Mouse (Mus musculus): ENCODE results near the gene Nostrin.

Gene Nostrin

DNA sequence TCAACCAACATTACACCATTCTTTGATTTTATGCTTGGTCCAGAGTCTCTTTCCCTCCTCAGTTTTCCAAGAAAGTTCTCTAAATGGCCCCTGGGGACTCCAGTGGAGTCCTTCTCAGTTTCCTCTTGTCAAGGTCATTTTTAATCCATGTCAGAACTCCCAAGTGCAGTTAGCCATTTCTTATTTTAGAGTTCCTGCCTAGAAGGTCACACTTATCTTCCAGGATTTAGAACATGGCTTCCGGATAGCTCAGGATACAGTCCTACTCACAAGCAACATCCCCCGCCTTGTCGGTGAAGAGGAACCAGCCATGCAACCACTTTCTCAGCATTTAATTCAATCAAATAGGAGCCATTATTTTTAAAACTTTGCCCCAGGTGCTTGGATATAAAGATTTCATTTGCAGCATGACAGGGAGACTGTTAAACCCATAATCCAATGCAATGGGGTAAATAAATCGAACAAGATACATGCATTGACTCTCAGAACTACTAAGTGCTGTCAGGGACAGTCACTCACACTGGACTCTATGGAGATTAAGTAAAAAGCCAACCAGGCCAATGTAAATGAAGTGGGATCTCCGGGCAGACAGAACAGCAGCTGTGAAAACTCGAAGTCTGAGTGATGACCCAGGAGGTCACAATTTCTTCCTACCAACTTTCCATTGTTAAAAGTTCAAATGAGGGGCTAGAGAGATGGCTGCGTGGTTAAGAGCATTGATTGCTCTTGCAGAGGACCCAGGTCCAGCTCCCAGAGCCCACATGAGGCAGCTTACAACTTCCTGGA is 6.0 kb upstream of the Nostrin start:
- no peak for DNase-seq (ENCODE audit: low read depth, low spot score)

DNA sequence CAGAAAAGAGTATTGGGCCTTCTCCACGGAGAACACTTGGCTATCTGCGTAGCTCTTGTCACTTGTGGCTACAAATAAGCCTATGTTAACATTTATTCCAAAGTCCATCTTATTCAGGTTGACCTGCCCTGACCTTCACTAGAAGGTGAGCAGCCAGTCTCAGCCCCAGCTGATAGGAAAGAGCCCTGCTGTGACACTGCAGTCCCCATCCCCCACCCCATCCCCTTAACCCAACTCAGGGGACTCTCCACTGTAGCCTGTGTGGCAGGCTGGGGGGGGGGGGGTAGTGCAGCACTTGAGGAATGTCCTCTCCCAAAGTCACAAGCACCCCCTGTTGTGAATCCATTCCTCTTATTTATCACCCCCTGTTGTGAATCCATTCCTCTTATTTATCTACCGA is 3.6 kb upstream of the Nostrin start:
- DNase-seq (ENCODE audit: low read depth, low spot score), result no peak

DNA sequence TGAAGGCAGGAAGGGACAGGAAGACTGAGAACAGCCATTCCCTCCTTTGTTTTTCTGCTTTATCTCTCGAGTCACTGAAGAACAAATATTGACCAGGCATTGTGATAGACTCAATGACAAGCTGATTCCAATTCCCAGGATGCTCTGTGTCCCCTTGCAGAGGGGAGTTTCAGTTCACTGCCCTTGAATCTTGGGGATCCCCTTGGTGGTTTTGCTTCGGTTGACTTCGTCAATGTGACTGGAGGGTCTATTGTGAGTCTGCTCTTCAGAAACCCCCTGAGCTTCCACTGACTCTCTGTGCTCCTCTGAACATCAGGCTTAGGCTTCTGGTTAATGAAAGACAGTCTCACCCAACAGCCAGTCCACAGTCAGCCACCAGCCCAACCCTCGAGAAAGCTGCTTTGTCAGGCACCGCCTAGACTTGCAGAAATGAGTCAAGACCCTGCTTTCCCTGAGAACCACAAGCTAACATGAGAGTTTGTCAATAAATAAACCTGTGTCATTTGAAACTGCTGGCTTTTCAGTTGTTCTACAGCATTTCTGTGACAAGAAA is 3.0 kb upstream of the Nostrin start:
- DNase-seq (ENCODE audit: low read depth, low spot score), result no peak

DNA sequence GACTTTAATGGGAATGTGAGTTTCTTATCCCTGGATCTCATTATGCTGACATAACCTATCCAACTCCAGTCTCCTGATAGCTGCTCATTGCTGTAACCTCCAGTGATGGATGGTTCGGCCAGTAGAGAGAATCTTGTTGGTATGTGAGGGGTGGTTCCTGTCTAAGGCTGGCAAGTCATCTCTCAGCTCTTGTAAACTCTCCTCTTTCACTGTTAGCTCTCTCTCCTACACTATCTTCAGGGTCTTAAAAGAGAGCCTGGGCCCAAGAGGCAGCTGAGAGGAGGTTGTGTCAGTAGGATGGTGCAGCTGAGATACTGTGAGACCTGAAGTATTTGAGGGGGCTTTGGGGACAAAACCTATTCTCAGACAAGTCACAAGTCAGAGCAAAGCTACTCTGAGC is 1.4 kb upstream of the Nostrin start:
- no peak for DNase-seq (ENCODE audit: low read depth, low spot score)

DNA sequence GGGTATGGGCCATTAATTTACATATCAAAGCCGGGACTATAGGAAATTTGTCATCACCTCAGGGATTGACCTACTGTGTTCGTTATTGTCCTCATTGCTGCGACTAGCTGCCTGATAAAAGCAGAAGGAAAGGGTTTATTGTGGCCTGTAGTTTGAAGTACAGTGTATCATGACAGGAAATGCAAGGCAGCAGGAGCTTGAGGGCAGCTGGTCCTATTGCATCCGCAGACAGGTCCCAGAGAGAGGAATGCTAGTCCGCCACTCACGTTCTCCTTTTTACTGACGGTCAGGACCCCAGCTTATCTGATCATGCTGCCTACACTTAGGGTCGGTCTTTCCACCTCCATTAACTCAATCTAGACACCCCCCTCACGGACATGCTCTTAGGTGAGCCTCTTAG is 663 bp upstream of the Nostrin start:
- DNase-seq (ENCODE audit: low read depth, low spot score), result no peak

DNA sequence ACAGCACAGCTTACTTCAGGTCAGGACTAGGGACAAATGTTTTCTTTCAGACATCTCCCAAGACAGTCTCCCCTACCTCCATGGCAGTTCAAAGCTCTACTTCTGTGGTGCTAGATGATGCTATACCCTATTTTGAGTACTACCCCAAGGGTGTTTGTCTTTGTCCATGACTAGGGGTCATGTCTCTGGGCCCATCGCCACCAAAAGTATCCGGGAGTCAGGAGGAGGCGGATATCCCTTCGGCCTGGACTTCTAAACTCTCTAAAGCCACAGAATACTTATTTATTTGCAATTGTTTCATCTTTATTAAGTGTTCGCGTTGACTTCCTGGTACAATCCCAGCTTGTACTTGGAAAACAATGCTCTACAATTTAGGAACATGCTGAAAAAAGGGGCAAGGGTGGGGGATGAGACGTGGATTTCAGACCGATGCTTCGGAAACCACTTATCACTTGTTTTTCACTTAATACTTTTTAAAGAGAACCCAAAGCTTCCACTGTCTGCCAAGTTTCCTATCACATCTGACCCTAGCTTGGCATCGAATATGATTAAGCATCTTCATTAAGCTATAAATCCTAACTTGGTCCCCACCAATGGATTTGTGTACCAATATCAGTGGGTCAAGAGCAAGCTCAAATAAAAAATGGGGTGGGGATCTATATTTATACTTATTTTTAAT is 1.9 kb downstream of the Nostrin start:
- DNase-seq (ENCODE audit: low read depth, low spot score), result no peak

DNA sequence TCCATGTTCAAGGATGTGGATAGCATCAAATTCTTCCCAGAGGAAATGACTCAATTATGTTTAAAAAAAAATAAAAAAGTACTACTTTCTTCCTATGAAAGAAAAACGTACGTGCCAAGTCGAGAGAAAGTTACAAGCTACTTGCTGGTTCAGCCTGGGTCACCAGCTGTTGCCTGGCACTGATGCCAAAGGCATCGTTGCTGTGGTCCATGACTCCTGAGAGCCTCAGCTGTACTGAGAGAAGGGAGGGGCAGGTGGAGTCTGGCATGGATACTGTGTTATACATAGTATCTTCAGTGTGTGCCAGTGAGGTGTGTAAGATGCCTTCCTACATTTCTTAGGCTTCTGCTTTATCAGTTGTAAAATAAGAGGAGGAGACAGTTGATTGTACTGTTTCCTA is 3.2 kb downstream of the Nostrin start:
- DNase-seq (ENCODE audit: low read depth, low spot score), result no peak

DNA sequence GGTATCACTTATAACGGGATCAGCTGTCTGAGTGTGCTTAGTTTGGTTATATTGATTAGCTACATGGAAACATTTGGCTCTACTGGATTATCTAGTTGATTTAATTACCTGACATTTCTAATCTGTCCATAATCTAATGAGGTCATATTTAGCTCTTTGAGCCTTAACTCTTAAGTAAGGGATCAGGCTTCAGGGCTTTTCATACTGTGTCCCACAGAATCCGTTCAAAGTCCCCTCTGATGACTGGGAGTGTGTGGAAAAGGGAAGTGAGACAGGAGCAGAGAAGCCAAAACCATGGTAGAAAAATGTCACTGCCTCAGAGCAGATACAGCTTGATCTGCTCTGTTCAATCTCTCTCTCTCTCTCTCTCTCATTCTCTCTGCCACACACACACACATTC is 4.6 kb downstream of the Nostrin start:
- no peak for DNase-seq (ENCODE audit: low read depth, low spot score)

DNA sequence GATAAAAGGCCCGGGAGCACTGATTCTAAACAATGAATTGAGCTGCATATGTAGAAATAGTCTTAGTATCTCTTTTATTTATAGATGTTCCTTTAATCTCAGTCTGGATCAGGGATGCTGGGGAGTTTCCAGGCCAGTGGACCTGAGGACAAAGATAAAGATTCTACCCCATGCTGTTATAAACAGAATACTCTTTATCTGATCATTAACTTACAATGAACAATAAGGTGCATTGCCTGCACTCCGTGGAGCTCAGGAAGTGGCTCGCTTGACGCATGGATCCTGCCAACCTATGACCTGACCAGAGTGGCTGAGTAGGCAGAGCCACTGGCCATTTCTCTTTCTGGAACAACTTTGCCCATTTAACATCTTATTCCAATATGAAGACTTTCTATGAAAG is 5.2 kb downstream of the Nostrin start:
- no peak for DNase-seq (ENCODE audit: low read depth, low spot score)

DNA sequence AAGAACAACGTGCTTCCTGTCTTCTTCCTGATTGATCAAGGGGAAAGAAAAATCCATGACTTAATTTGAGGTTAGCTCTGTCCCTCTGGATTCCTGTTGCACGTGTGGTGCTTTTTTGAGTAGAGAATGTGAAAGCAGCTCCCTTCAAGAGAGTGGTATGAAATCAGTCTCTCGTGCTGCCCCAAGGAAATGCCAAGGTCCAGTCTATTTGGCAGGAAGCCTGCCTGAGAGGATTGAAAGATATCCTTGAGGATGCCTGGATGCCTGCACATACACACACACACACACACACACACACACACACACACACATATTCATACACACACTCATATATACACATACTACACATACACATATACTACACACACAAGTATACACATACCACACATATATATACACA is 13.1 kb downstream of the Nostrin start:
- DNase-seq (ENCODE audit: low read depth, low spot score), result no peak

DNA sequence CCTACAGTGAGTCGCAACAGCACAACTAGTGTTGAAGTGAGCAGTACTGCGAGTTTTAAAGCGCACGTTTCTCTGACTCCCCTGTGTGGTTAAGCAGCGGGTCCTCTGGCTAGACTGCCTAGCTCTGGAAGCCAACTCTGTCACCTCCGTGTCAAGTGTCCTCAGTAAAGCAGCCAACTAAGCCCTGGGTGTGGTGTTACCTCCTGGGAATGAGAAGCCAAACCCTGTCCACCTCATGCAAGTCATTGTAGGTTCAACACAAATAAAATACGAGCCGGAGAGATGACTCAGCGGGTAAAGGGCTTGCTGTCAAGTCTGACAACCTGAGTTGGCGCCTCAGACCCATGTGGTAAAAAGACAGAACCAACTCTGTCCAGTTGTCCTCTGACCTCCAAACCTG is 13.6 kb downstream of the Nostrin start:
- no peak for DNase-seq (ENCODE audit: low read depth, low spot score)

DNA sequence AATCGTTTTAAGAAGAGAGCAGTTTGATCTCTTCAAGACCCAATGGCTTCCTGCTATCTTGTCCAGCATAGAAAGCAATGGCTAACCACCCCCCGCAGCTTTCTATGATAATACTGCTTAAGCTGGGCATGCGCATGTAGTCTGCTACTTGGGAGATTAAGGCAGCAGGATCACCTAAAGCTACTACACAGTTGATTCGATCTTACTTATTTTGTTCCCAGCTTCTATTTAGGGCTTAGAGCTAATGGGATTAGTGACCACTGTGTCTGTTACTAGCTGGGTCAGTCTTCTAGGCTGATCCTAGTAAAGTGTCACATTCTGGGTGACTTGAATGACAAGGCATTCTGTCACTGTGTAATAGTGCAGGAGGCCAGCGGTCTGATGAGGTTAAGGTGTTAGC is 15.2 kb downstream of the Nostrin start:
- DNase-seq (ENCODE audit: low read depth, low spot score), result no peak

DNA sequence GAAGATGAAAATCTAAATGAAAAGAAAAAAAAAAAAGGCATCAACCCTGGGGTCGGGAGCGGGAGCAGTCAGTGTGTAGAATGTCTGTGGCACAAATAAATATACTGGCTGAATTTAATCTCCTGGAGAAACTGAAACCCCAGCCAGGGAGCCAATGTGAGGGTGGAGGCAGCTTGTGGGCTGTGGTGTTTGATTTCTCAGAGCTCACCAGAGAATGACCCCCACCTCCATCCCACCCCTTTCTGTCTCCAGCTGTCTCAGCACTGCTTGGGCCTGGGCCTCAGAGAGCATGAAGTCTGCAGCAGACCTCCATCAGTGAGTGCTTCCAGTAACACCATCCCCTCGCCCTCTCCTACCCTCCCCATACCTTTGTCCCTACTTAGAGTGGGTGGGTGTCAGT is 20.3 kb downstream of the Nostrin start:
- DNase-seq (ENCODE audit: low read depth, low spot score), result no peak

DNA sequence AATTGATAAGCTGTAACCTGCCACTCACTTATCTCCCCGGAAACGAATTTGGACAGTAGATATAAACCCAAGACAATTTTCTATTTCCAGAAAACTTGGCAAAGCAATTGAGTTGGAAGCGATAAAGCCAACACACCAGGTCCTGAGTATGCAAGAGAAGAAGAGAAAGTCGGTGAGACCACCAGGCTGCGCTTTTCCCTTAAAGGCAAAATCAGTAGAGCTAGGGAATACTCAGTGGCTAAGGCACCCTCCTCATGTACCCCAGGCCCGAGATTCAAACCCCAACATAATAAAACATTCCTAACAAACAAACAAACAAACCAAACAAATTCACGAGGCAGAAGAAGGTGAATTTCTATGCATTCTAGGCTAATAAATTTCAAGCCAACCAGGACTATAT is 20.7 kb downstream of the Nostrin start:
- no peak for DNase-seq (ENCODE audit: low read depth, low spot score)

DNA sequence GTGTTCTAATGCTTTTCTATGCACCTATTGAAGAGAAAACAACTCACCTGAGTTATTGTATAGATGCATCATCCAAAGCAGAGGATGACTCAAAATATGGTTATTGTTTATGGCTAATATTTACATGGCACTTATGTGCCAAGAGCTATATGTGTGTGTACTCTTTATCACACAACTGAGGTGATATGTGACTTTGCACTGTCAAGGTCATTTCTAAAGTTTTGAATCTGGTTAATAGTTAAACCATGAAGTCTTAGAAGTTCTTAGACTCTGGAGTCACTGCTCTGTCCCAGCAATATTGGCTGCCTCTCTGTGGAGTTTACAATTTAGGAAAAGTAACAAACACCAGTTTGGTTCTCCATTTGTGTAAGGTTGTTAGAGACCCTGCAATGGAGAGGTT is 23.3 kb downstream of the Nostrin start:
- DNase-seq (ENCODE audit: low read depth, low spot score), result no peak

DNA sequence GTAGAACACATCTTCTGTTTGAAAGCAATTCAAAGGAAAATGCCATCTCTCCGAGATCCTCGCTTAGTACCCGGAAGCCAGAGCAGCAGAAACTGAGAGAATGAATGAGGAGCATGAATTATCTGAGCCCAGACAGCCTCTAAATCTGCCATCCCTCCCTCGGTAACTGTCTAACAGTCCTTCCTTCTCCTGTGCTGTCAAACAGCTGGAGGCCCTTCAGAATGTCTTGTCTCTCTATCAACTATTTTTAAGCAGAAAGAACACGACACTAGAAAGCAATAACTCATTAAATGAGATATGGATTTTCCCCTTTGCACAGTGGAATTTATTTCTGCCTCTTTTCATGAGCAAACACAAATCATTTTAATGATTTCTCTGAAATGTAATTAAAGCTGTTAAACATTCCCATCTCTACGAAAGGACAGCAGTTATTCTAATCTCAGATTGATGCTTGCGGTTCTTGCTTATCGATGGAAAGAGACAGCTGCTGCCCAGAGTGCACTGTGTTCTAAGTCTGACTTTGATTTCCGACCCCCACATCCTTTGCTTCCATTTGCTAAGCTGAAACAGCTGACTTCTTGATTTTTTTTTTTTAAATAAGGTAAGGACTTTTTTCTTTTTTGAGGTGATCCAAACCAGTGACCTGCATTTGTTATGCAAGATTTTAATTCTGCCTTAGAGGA is 34.9 kb downstream of the Nostrin start:
- DNase-seq (ENCODE audit: low read depth, low spot score), result no peak

DNA sequence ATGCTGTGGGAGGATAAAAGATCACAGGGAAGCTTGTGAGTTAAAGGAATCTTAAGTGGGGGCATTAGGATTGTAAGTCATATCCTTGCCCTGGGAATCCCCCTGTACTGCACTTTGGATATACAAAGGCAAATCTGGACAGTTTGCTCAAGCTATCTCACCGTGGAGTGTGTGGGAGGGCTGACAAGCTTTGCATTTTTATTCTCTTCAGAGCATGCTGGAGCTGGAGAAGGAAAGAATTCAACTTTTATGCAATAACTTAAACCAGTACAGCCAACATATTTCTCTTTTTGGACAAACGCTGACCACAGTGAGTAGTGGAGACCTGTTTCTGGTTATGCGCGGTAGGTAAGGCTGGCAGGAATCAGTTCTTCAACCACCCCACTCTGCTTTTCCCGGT is 39.7 kb downstream of the Nostrin start:
- DNase-seq (ENCODE audit: low read depth, low spot score), result no peak

DNA sequence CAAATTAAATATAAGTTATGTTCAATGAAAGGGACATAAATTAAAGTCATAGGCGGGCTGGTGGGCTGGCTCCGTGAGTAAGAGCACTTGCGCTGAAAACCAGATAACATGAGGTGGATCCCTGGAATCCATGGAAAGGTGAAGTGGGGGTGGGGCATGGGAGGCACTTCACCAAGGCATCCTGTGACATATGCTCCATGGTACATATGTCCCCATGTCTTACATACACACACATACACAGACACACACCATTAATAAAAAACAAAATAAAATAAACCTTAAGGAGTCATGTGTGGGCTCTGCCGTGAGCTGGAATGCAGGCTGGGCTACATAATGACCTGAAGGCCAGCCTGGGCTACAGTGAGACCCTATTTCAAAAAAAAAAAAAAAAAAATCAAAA is 44.1 kb downstream of the Nostrin start:
- DNase-seq (ENCODE audit: low read depth, low spot score), result no peak

DNA sequence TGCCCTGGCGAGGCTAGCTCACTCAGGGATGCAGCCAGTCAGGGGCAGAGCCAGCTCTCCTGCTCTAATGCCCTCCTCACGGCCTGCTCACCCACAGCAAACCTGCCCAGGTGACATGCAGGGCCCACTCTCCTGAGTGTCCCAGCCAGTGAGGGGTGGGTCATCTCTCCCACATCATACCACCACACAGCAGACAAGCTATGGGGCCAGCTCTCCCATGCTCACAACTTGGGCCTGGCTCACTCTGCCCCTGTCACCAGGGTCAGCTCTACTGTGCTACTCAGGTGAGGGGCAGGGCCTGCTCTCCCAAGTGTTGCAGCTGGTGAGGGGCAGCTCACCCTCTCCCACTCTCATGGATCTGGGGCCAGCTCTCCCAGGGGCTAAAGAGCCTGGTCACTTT is 52.4 kb downstream of the Nostrin start:
- no peak for DNase-seq (ENCODE audit: low read depth, low spot score)

DNA sequence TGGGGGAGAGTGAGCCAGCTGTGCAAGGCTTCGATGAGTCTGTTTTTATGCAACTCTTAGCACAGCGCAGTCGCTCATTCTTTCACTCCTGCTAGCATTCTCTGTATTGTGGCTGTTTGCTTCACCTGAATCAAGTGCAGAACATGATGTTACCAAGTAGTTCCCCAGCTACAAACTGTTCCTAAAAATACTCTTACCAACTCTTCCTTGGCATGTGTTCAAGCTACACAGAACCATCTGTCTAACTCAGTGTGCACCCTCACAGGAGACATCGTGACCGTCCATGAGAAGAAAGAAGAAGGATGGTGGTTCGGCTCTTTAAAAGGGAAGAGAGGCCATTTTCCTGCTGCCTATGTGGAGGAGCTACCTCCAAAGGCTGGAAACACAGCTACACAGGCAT is 53.1 kb downstream of the Nostrin start:
- no peak for DNase-seq (ENCODE audit: low read depth, low spot score)

DNA sequence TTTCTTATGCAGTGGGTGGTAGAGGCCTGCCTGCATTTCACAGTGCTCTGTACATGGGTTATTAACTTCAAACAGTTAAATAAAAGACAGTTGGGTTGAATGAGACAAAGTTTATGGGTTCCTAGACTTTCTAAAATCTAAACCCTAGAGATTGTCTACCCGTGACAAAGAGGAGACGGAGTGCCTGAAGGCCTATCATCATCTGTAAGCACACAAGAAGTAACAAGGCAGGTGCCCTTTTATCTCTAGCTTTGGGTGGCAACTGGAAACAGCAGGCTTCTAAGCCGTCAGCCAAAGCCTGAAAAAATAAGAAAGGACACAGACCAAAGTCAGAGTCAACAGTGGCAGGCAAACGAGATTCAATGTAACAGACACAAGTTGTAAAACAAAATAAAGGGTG is 53.6 kb downstream of the Nostrin start:
- no peak for DNase-seq (ENCODE audit: low read depth, low spot score)

DNA sequence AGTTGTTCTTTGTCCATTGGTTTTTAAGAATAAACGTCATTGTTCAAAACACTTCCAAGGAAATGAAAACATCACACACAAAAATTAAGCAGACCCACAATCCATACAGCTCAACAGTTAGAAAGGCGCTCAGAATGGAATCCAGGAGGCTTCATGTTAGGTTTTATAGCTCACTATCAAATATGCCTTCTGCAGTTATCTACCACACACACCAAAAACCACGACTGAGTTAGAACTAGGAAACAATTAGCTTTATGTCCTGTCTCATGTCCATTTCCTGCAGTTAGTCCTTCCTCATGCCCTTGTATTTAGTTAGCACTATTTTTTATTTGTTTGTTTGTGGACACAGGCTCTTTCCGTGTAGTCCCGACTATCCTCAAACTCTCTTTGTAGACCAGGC is 55.5 kb downstream of the Nostrin start:
- DNase-seq (ENCODE audit: low read depth, low spot score), result no peak

DNA sequence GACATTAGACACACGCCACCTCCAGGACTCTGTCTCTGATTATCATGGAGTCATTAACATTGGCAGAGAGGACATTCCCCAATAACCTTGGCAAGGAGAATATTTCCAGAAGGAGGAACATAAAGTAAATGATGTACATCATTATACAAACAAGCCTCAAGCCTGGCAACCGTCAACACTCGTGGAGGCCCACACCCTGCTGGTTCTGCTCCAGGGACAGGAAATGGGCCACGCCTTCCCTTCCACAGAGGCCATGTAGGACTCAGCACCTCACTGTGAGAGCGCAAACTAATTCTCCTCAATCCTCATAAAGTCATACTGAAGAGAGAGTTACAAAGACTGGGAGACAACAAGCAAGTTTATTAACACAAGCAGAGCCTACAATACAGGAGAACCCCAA is 58.0 kb downstream of the Nostrin start:
- DNase-seq (ENCODE audit: low read depth, low spot score), result no peak

Data from forelimb bud, embryonic 11.5 days (tissue).